ENCODE assay signal across 17 mouse cellular contexts in genomic region chr3:131481976-131482712, GRCm38 (mm10). TPM values are rescaled to one million over a fixed set of nuclear protein-coding genes. Genes with fewer than 3 reads are reported as not detected.
DNase-seq lines count a peak whose midpoint lies in the region; ATAC-seq and TF ChIP-seq lines count a peak whose summit lies in the region.
"Had no signal": no experiment of that assay in that cellular context is flagged by ENCODE, and none has a peak within 500 bp of the region (broad histone marks: within the 10 kb centered on the region; RNA-seq: fewer than 3 reads in every experiment).

No protein-coding gene starts in this region.

- H3K4me1 ChIP-seq in hindbrain, postnatal 0 days (ENCODE audit: insufficient read depth, low read length) = no peaks in the 10 kb centered on the region
- H3K4me1 ChIP-seq in hindbrain, embryonic 16.5 days (ENCODE audit: control insufficient read depth, insufficient read depth, low read depth, low read length) = no peaks in the 10 kb centered on the region
- H3K4me1 ChIP-seq in midbrain, embryonic 11.5 days (ENCODE audit: control insufficient read depth, insufficient read depth, low read length) = no peaks in the 10 kb centered on the region
- H3K4me1 ChIP-seq in midbrain, embryonic 10.5 days = peaks cover 19% of the 10 kb centered on the region
- H3K4me1 ChIP-seq in bone marrow, adult 2 months (ENCODE audit: control insufficient read depth, insufficient read depth, low read length) = peaks cover 4% of the 10 kb centered on the region; the same call in 1 of the 2 replicates

- no peak overlapping the region for H3K27ac ChIP-seq in hindbrain, postnatal 0 days
- H3K27ac ChIP-seq in hindbrain, embryonic 16.5 days (ENCODE audit: low read depth, low read length) = no peak overlapping the region
- H3K27ac ChIP-seq in midbrain, embryonic 11.5 days (ENCODE audit: low read depth, low read length) = no peak overlapping the region
- H3K27ac ChIP-seq in midbrain, embryonic 10.5 days (replicated peaks) = no peak overlapping the region
- peak overlapping the region; percentile 13 for H3K27ac ChIP-seq in bone marrow, adult 2 months (ENCODE audit: control insufficient read depth, insufficient read depth, low read depth, low read length, poor library complexity)
- H3K27ac ChIP-seq: embryonic facial prominence, embryonic 13.5 days; liver, embryonic 14.5 days; macrophage had no signal

- TF ChIP-seq POLR2A in bone marrow, adult 2 months (IDR thresholded peaks at IDR 0.05; ENCODE audit: borderline replicate concordance, control insufficient read depth, low read depth, low read length) = no peak

- DNase-seq in hindbrain, postnatal 0 days (ENCODE audit: low spot score) = no peak
- peak; percentile 78 for DNase-seq in midbrain, embryonic 11.5 days (ENCODE audit: low spot score, missing footprints)
- DNase-seq in midbrain, embryonic 10.5 days (ENCODE audit: low spot score) = no peak
- no peak for DNase-seq in lung, adult 18-20 months
- DNase-seq: adrenal gland, postnatal 10 days; cerebellum, adult 11 months; cerebellum, postnatal 10 days; gastrocnemius, postnatal 14 days; thymus, postnatal 14 days had no signal

- no peaks in the 10 kb centered on the region for H3K9me3 ChIP-seq in hindbrain, postnatal 0 days (ENCODE audit: low read length)
- no peaks in the 10 kb centered on the region for H3K9me3 ChIP-seq in hindbrain, embryonic 16.5 days (ENCODE audit: control insufficient read depth, low read length)
- H3K9me3 ChIP-seq in midbrain, embryonic 11.5 days (ENCODE audit: control insufficient read depth, low read length) = no peaks in the 10 kb centered on the region
- no peaks in the 10 kb centered on the region for H3K9me3 ChIP-seq in midbrain, embryonic 10.5 days (replicated peaks)
- H3K9me3 ChIP-seq: embryonic facial prominence, embryonic 13.5 days had no signal

- H3K4me3 ChIP-seq in hindbrain, postnatal 0 days (ENCODE audit: low read length) = no peak overlapping the region
- H3K4me3 ChIP-seq in hindbrain, embryonic 16.5 days (ENCODE audit: low read length) = no peak overlapping the region
- no peak overlapping the region for H3K4me3 ChIP-seq in midbrain, embryonic 11.5 days (ENCODE audit: low read depth, low read length)
- no peak overlapping the region for H3K4me3 ChIP-seq in midbrain, embryonic 10.5 days
- H3K4me3 ChIP-seq in bone marrow, adult 2 months (replicated peaks; ENCODE audit: control insufficient read depth, low read depth, low read length) = no peak overlapping the region
- H3K4me3 ChIP-seq: embryonic facial prominence, embryonic 13.5 days had no signal

- H3K36me3 ChIP-seq in hindbrain, postnatal 0 days (ENCODE audit: insufficient read depth, low read length) = no peaks in the 10 kb centered on the region
- no peaks in the 10 kb centered on the region for H3K36me3 ChIP-seq in hindbrain, embryonic 16.5 days (ENCODE audit: control insufficient read depth, insufficient read depth, low read length)
- no peaks in the 10 kb centered on the region for H3K36me3 ChIP-seq in midbrain, embryonic 11.5 days (ENCODE audit: control insufficient read depth, insufficient read depth, low read length)
- H3K36me3 ChIP-seq in midbrain, embryonic 10.5 days = no peaks in the 10 kb centered on the region
- H3K36me3 ChIP-seq: embryonic facial prominence, embryonic 13.5 days had no signal

- no peak overlapping the region for H3K4me2 ChIP-seq in hindbrain, postnatal 0 days (ENCODE audit: low read depth, low read length)
- no peak overlapping the region for H3K4me2 ChIP-seq in hindbrain, embryonic 16.5 days (ENCODE audit: low read length)
- no peak overlapping the region for H3K4me2 ChIP-seq in midbrain, embryonic 11.5 days
- H3K4me2 ChIP-seq: embryonic facial prominence, embryonic 13.5 days had no signal

- WGBS in hindbrain, postnatal 0 days = 41% methylated on average over 17 of the region's 17 CpGs
- WGBS in hindbrain, embryonic 16.5 days = 41% methylated on average over 17 of the region's 17 CpGs
- 66% methylated on average over 17 of the region's 17 CpGs for WGBS in midbrain, embryonic 11.5 days
- WGBS in midbrain, embryonic 10.5 days = 65% methylated on average over 17 of the region's 17 CpGs
- WGBS in bone marrow, adult 2 months = 43% methylated on average over 17 of the region's 17 CpGs

- no peaks in the 10 kb centered on the region for H3K27me3 ChIP-seq in hindbrain, postnatal 0 days (ENCODE audit: insufficient read depth, low read length)
- no peaks in the 10 kb centered on the region; the same call in 1 of the 2 replicates for H3K27me3 ChIP-seq in hindbrain, embryonic 16.5 days (replicated peaks; ENCODE audit: control insufficient read depth, insufficient read depth, low read length)
- H3K27me3 ChIP-seq in midbrain, embryonic 11.5 days (ENCODE audit: control insufficient read depth, insufficient read depth, low read length) = no peaks in the 10 kb centered on the region
- peaks cover 4% of the 10 kb centered on the region for H3K27me3 ChIP-seq in midbrain, embryonic 10.5 days (ENCODE audit: low read depth, poor library complexity, severe bottlenecking)

- no peak for TF ChIP-seq CTCF in hindbrain, postnatal 0 days (IDR thresholded peaks at IDR 0.05; ENCODE audit: low read depth)
- no peak for TF ChIP-seq CTCF in bone marrow, adult 2 months (IDR thresholded peaks at IDR 0.05; ENCODE audit: control insufficient read depth, insufficient read depth, low read length)

- ATAC-seq in hindbrain, postnatal 0 days = 0 out of 2 replicates have a peak, but pooled peaks have one; percentile 51
- ATAC-seq in hindbrain, embryonic 16.5 days = no peak
- 0 out of 2 replicates have a peak, but pooled peaks have one; percentile 19 for ATAC-seq in midbrain, embryonic 11.5 days (ENCODE audit: low FRiP score)
- ATAC-seq in granulocyte monocyte progenitor cell, adult 5-6 weeks (replicated peaks; ENCODE audit: poor library complexity, severe bottlenecking) = peak; percentile 57
- ATAC-seq: activated CD4-positive, CD25-positive, alpha-beta regulatory T cell, adult 4 months; inflammation-experienced regulatory T-cells, adult 6 months had no signal

- H3K9ac ChIP-seq in hindbrain, postnatal 0 days (replicated peaks; ENCODE audit: low read length) = no peak overlapping the region
- no peak overlapping the region for H3K9ac ChIP-seq in hindbrain, embryonic 16.5 days (ENCODE audit: low read depth, low read length)
- no peak overlapping the region for H3K9ac ChIP-seq in midbrain, embryonic 11.5 days (ENCODE audit: low read length)
- H3K9ac ChIP-seq: embryonic facial prominence, embryonic 13.5 days; liver, embryonic 14.5 days had no signal

RNA-seq across cellular contexts. Expression of gene Sgms2, which starts 9.1 kb away (rescaled TPM):
- total RNA-seq in hindbrain, postnatal 0 days (2014; rRNA removed) = 2.8 and 3.9 TPM in 2 replicates
- polyA plus RNA-seq in hindbrain, postnatal 0 days (2015; fragmentation: Nextera tagmentation; extraction: Ambion mirVana) = 3.8 and 4.2 TPM in 2 replicates
- 2.6 and 3.1 TPM in 2 replicates for polyA plus RNA-seq in hindbrain, embryonic 16.5 days (2015; fragmentation: Nextera tagmentation; extraction: Ambion mirVana)
- 0.70 and 1.1 TPM in 2 replicates for polyA plus RNA-seq in midbrain, embryonic 11.5 days (2014; fragmentation: Nextera tagmentation; extraction: Ambion mirVana)
- 0.48 and 0.59 TPM in 2 replicates for polyA plus RNA-seq in midbrain, embryonic 10.5 days (2016; fragmentation: Nextera tagmentation; extraction: Ambion mirVana)
- 2.1 and 6.6 TPM in 2 replicates for polyA plus RNA-seq in bone marrow, adult 2 months (2011; ENCODE audit: insufficient read depth, insufficient read length, low replicate concordance, missing spikeins)
- 35.8 and 38.3 TPM in 2 replicates for total RNA-seq in granulocyte monocyte progenitor cell, adult 5-6 weeks (2014; fragmentation: Nextera tagmentation)
- total RNA-seq in granulocyte monocyte progenitor cell, adult 5-6 weeks (2017) = 46.4 and 53.1 TPM in 2 replicates
- polyA plus RNA-seq: activated CD4-positive, CD25-positive, alpha-beta regulatory T cell, adult 4 months had no signal
